Mouse (Mus musculus) left cerebral cortex, adult 9 months (tissue): Measurements from ENCODE around the gene Ick.
A peak's percentile ranks its signal among the peaks of the same experiment; 100 is the strongest.
"Not testable (repeated sequence)": the region's sequence is repeated elsewhere in the genome, so short reads cannot be mapped to it uniquely, and the experiment has no call there.

Experiments
- DNase-seq, 2 experiments: peaks; one replicate each; pipeline ENCODE4 v3.0.0; 2022; ENCODE audit warnings: low spot score in 2 of 2

Gene Ick

GRCm38 (mm10) chr9:78108796-78109239 is at the start of gene Ick, which contains the start of gene Fbxo9:
Gene Ick (plus strand): TSS chr9:78109192.
Gene Fbxo9 (minus strand): TSS chr9:78109065.
- peak; percentile 88 to 94 for DNase-seq

- DNase-seq: no peak
Measured at GRCm38 (mm10) chr9:78059525-78060120, 49.4 kb upstream of the Ick start.

- no peak for DNase-seq
Measured at GRCm38 (mm10) chr9:78062392-78062791, 46.6 kb upstream of the Ick start.

- DNase-seq: no peak
Measured at GRCm38 (mm10) chr9:78064121-78064520, 44.9 kb upstream of the Ick start.

- DNase-seq: no peak
Measured at GRCm38 (mm10) chr9:78070496-78070895, 38.5 kb upstream of the Ick start.

- DNase-seq: no peak
Measured at GRCm38 (mm10) chr9:78071626-78072025, 37.4 kb upstream of the Ick start.

GRCm38 (mm10) chr9:78073291-78073690 is 35.7 kb upstream of the Ick start:
- DNase-seq: not testable (repeated sequence)

- no peak for DNase-seq
Measured at GRCm38 (mm10) chr9:78073713-78074340, 35.2 kb upstream of the Ick start.

GRCm38 (mm10) chr9:78075256-78075655 is 33.7 kb upstream of the Ick start:
- DNase-seq: no peak

- DNase-seq: peak in 1 of 2 experiments; percentile 13
Measured at GRCm38 (mm10) chr9:78078240-78078639, 30.8 kb upstream of the Ick start.

GRCm38 (mm10) chr9:78081835-78082234 is 27.2 kb upstream of the Ick start:
- DNase-seq: no peak

GRCm38 (mm10) chr9:78084341-78084740 is 24.7 kb upstream of the Ick start:
- DNase-seq: no peak

GRCm38 (mm10) chr9:78085722-78086287 is 23.2 kb upstream of the Ick start:
- no peak for DNase-seq

- DNase-seq: no peak
Measured at GRCm38 (mm10) chr9:78087751-78088150, 21.2 kb upstream of the Ick start.

GRCm38 (mm10) chr9:78088521-78088920 is 20.5 kb upstream of the Ick start:
- no peak for DNase-seq

GRCm38 (mm10) chr9:78088971-78089370 is 20.0 kb upstream of the Ick start:
- no peak for DNase-seq

GRCm38 (mm10) chr9:78089906-78090305 is 19.1 kb upstream of the Ick start:
- no peak for DNase-seq

GRCm38 (mm10) chr9:78090596-78090995 is 18.4 kb upstream of the Ick start:
- no peak for DNase-seq

- DNase-seq: no peak
Measured at GRCm38 (mm10) chr9:78095686-78096085, 13.3 kb upstream of the Ick start.

GRCm38 (mm10) chr9:78096376-78096775 is 12.6 kb upstream of the Ick start:
- DNase-seq: no peak

GRCm38 (mm10) chr9:78100956-78101355 is 8.0 kb upstream of the Ick start:
- DNase-seq: no peak

GRCm38 (mm10) chr9:78101431-78101830 is 7.6 kb upstream of the Ick start:
- no peak for DNase-seq

- no peak for DNase-seq
Measured at GRCm38 (mm10) chr9:78103965-78104560, 4.9 kb upstream of the Ick start.
